Mouse (Mus musculus) C2C12 (cell line): ENCODE results near the gene Pdgfd. TPM values are rescaled to one million over a fixed set of nuclear protein-coding genes. Genes with fewer than 3 reads are reported as not detected.

Experiments used
- H3K27me3 ChIP-seq: one replicate; pipeline ENCODE4 v1.6.1; 2011; ENCODE audit not compliant: control insufficient read depth, insufficient read depth, insufficient read length
- H3K36me3 ChIP-seq: one replicate; pipeline ENCODE4 v1.6.1; 2011; ENCODE audit not compliant: control insufficient read depth, insufficient read depth
- H3K4me3 ChIP-seq: one replicate; pipeline ENCODE4 v1.5.1; 2011; ENCODE audit warnings: mild to moderate bottlenecking, control low read depth; ENCODE audit not compliant: poor library complexity, insufficient read depth, severe bottlenecking
- H3K79me2 ChIP-seq: one replicate; pipeline ENCODE4 v1.6.1; 2011; ENCODE audit not compliant: control insufficient read depth, insufficient read depth
- H3K79me3 ChIP-seq: one replicate; pipeline ENCODE4 v1.6.1; 2011; ENCODE audit warnings: low read depth, control low read depth
- H3ac ChIP-seq: one replicate; pipeline ENCODE3; 2011; ENCODE audit warnings: low read depth; ENCODE audit not compliant: control insufficient read depth, insufficient read length
- CEBPB ChIP-seq: IDR thresholded peaks from one replicate; pipeline ENCODE4 v1.6.1; 2011; ENCODE audit warnings: low read depth, mild to moderate bottlenecking, control low read depth, moderate library complexity
- CTCF ChIP-seq: IDR thresholded peaks from one replicate; pipeline ENCODE4 v1.5.1; 2011; ENCODE audit not compliant: control insufficient read depth, insufficient read depth, insufficient read length
- FOSL1 ChIP-seq: IDR thresholded peaks from one replicate; pipeline ENCODE4 v1.8.0; 2011; ENCODE audit warnings: mild to moderate bottlenecking, low read length; ENCODE audit not compliant: poor library complexity, insufficient read depth, severe bottlenecking
- MAX ChIP-seq: IDR thresholded peaks from one replicate; pipeline ENCODE4 v1.6.1; 2011; ENCODE audit warnings: mild to moderate bottlenecking, control low read depth
- MYOD1 ChIP-seq: IDR thresholded peaks from one replicate; pipeline ENCODE4 v1.6.1; 2011; ENCODE audit warnings: low read depth; ENCODE audit not compliant: control insufficient read depth, insufficient read length
- MYOG ChIP-seq: IDR thresholded peaks from one replicate; pipeline ENCODE4 v1.6.1; 2011; ENCODE audit not compliant: control insufficient read depth, insufficient read length; ENCODE audit errors: extremely low read depth
- USF1 ChIP-seq: IDR thresholded peaks from one replicate; pipeline ENCODE4 v1.6.1; 2011; ENCODE audit warnings: low read depth, mild to moderate bottlenecking, control low read depth, moderate library complexity
- polyA plus RNA-seq: library from polyadenylated mRNA; unstranded; fragments of >200 nt; fragmentation: generic; extraction: Trizol; gene quantifications from one replicate; pipeline ENCODE4 v1.2.1, GENCODE M21; 2012; ENCODE audit warnings: missing spikeins

Gene Pdgfd
- polyA plus RNA-seq, 1 experiment = 0.91 TPM

DNA sequence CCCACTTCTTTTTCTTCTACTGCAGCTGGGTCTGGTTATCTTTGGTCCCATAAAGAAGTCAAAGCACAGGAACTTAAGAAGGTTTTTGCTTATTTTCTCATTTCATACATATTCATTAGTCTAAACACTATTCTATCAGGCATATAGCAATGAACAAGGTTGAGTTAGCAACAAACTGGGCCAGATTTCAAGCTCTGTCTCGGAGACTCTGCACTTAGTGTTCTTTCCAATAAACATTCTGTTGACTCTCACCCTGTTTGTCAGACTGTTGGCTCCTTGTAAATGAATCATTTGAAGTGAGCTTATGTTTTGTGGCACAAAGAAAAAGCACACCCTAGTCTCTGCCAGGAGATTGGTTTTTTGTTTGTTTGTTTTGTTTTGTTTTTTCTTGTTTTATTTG is 81.9 kb downstream of the Pdgfd start:
- TF ChIP-seq MYOD1 (no peak), CEBPB (no peak), FOSL1 (no peak), CTCF (no peak), MAX (no peak), USF1 (no peak), MYOG (no peak)
- H3K79me3 ChIP-seq = no peaks in the 10 kb centered on the region

DNA sequence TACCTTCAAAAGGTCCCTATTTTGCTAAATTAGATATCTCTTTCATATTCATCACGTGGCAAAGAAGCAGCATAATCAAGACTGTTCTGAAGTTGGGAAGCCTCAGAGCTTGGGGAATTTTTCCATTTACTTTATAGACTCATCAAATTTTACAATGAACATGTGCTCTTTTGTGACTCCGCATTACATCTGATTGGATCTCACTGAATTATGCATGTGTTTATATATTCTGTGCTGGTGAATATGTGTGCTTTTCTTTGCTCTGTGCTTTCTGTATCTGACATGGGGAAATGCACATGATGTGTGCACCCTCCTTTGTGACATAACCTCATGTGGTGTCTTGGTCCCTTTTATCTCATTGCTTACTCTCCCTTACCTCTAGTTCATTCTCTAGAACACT is 83.6 kb downstream of the Pdgfd start:
- no peaks in the 10 kb centered on the region for H3K36me3 ChIP-seq
- TF ChIP-seq USF1 (no peak), MYOG (no peak), MAX (no peak), CTCF (no peak)
- no peaks in the 10 kb centered on the region for H3K79me2 ChIP-seq
- no peaks in the 10 kb centered on the region for H3K27me3 ChIP-seq
- no peak overlapping the region for H3ac ChIP-seq
- no peak overlapping the region for H3K4me3 ChIP-seq
- no peaks in the 10 kb centered on the region for H3K79me3 ChIP-seq

More for the DNA sequence above, 81.9 kb downstream of the Pdgfd start:
- no peak overlapping the region for H3ac ChIP-seq
- no peaks in the 10 kb centered on the region for H3K36me3 ChIP-seq
- no peaks in the 10 kb centered on the region for H3K79me2 ChIP-seq
- no peaks in the 10 kb centered on the region for H3K27me3 ChIP-seq
- H3K4me3 ChIP-seq = no peak overlapping the region

GRCm38 (mm10) chr9:6257072-6257471 is 88.7 kb downstream of the Pdgfd start:
- no peaks in the 10 kb centered on the region for H3K36me3 ChIP-seq
- no peaks in the 10 kb centered on the region for H3K79me2 ChIP-seq
- TF ChIP-seq CEBPB (no peak), MYOD1 (no peak), MAX (no peak), MYOG (no peak), FOSL1 (no peak), USF1 (no peak), CTCF (no peak)
- no peaks in the 10 kb centered on the region for H3K27me3 ChIP-seq
- H3K4me3 ChIP-seq = no peak overlapping the region
- H3ac ChIP-seq = no peak overlapping the region
- H3K79me3 ChIP-seq = no peaks in the 10 kb centered on the region

- H3ac ChIP-seq = no peak overlapping the region
Observed at GRCm38 (mm10) chr9:6264820-6265219, 96.4 kb downstream of the Pdgfd start.

GRCm38 (mm10) chr9:6269796-6270280 is 101.5 kb downstream of the Pdgfd start, which contains the start of gene Ddi1:
Ddi1 (minus strand) TSS chr9:6269846.
- H3K4me3 ChIP-seq = no peak within 1 kb of the TSS
- H3K36me3 ChIP-seq = no peaks in the 10 kb centered on the region
- H3K79me2 ChIP-seq = no peaks in the 10 kb centered on the region
- no peaks in the 10 kb centered on the region for H3K27me3 ChIP-seq
- H3ac ChIP-seq = no peak within 1 kb of the TSS
- no peak for TF ChIP-seq FOSL1
- TF ChIP-seq MAX = no peak
- no peak for TF ChIP-seq CTCF
- no peak for TF ChIP-seq USF1
- TF ChIP-seq MYOG = no peak
- no peak for TF ChIP-seq MYOD1
- TF ChIP-seq CEBPB = no peak
- no peaks in the 10 kb centered on the region for H3K79me3 ChIP-seq

More at GRCm38 (mm10) chr9:6264820-6265219, 96.4 kb downstream of the Pdgfd start:
- H3K4me3 ChIP-seq = no peak overlapping the region
- no peaks in the 10 kb centered on the region for H3K79me2 ChIP-seq
- H3K36me3 ChIP-seq = no peaks in the 10 kb centered on the region
- H3K27me3 ChIP-seq = no peaks in the 10 kb centered on the region
- no peak for TF ChIP-seq USF1
- TF ChIP-seq FOSL1 = no peak
- TF ChIP-seq MYOD1 = no peak
- TF ChIP-seq CEBPB = no peak
- no peak for TF ChIP-seq MAX
- no peak for TF ChIP-seq MYOG
- no peak for TF ChIP-seq CTCF
- H3K79me3 ChIP-seq = no peaks in the 10 kb centered on the region

DNA sequence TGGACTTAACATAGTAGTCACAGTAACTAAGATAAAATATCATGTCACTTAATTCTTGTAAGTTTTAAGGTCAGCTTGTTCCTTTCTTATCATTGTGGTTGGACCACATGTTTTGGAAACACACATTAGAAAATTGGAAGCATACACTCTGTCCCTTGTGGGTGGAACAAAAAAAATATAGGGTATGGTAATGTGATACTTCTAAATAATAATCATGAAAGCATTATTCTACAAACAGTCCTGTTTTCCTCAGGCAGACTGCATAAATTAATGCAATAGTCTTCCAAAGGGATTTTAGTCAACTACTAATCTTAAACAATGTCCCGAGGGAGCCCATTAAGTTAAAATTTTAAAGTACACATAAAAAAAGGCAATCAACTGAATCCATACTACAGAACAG is 108.0 kb downstream of the Pdgfd start:
- no peaks in the 10 kb centered on the region for H3K79me3 ChIP-seq
- H3K36me3 ChIP-seq = no peaks in the 10 kb centered on the region
- no peaks in the 10 kb centered on the region for H3K79me2 ChIP-seq
- no peak for TF ChIP-seq CTCF
- TF ChIP-seq USF1 = no peak
- no peak for TF ChIP-seq MAX
- TF ChIP-seq MYOG = no peak
- no peak for TF ChIP-seq FOSL1
- TF ChIP-seq MYOD1 = no peak
- no peak for TF ChIP-seq CEBPB
- H3K27me3 ChIP-seq = no peaks in the 10 kb centered on the region
- H3ac ChIP-seq = no peak overlapping the region
- no peak overlapping the region for H3K4me3 ChIP-seq
